Mouse (Mus musculus) CH12.LX (cell line): ENCODE data around the gene Olfr876. TPM values are rescaled to one million over a fixed set of nuclear protein-coding genes. Genes with fewer than 3 reads are reported as not detected.

Experiments used
- DNase-seq: peaks from one replicate; pipeline ENCODE4 v3.0.0-alpha.2; 2013; ENCODE audit errors: extremely low read depth
- H3K27ac ChIP-seq: 2 replicates; pipeline ENCODE4 v1.5.1; 2012; ENCODE audit warnings: low read depth, mild to moderate bottlenecking, control low read depth, moderate library complexity; ENCODE audit not compliant: insufficient read depth
- H3K27me3 ChIP-seq: replicated peaks from 2 replicates; pipeline ENCODE3; 2012; ENCODE audit warnings: inconsistent platforms
- H3K36me3 ChIP-seq, 2 experiments: replicated peaks in 1 of 2; 2 replicates each; pipeline versions ENCODE3 to v1.6.1; 2012; ENCODE audit warnings: inconsistent platforms in 1 of 2, low read length in 1 of 2, mild to moderate bottlenecking in 1 of 2, mixed read lengths in 1 of 2, moderate library complexity in 1 of 2; ENCODE audit not compliant: control insufficient read depth in 1 of 2, insufficient read depth in 1 of 2
- H3K4me1 ChIP-seq, 2 experiments: 2 replicates each; pipeline ENCODE4 v1.6.1; 2012; ENCODE audit warnings: inconsistent platforms in 1 of 2, moderate library complexity in 1 of 2; ENCODE audit not compliant: insufficient read depth in 2 of 2, control insufficient read depth in 1 of 2
- H3K4me2 ChIP-seq: 2 replicates; pipeline ENCODE4 v1.6.1; 2012; ENCODE audit warnings: low read depth, mild to moderate bottlenecking, control low read depth; ENCODE audit not compliant: poor library complexity, insufficient read depth, severe bottlenecking
- H3K4me3 ChIP-seq, 3 experiments: fragments of 150-350 bp in 1 of 3; sonication (generic) in 1 of 3; replicated peaks in 1 of 3; 2 replicates each; pipeline versions ENCODE3 to v1.5.1; 2011 to 2012; ENCODE audit warnings: low read depth in 2 of 3, low read length in 2 of 3, mild to moderate bottlenecking in 2 of 3, moderate library complexity in 2 of 3, control low read depth in 1 of 3, improper control_type of control experiment in 1 of 3, inconsistent platforms in 1 of 3, mixed read lengths in 1 of 3; ENCODE audit not compliant: poor library complexity in 1 of 3
- H3K79me2 ChIP-seq: replicated peaks from 2 replicates; pipeline ENCODE4 v1.6.1; 2012; ENCODE audit warnings: mild to moderate bottlenecking, moderate library complexity; ENCODE audit not compliant: control insufficient read depth, poor library complexity, insufficient read depth, severe bottlenecking; ENCODE audit errors: extremely low read depth
- H3K9ac ChIP-seq: 2 replicates; pipeline ENCODE4 v1.6.1; 2012; ENCODE audit warnings: low read depth, mild to moderate bottlenecking, control low read depth, moderate library complexity; ENCODE audit not compliant: insufficient read depth
- H3K9me3 ChIP-seq: replicated peaks from 2 replicates; pipeline ENCODE3; 2012; ENCODE audit warnings: low read length, inconsistent platforms, mixed read lengths
- BHLHE40 ChIP-seq: IDR thresholded peaks from 2 replicates; pipeline ENCODE4 v1.6.1; 2011; ENCODE audit warnings: mild to moderate bottlenecking, low read depth, low read length, improper control_type of control experiment
- CHD1 ChIP-seq: IDR thresholded peaks from 2 replicates; pipeline ENCODE4 v1.6.1; 2012; ENCODE audit warnings: low read depth, low read length, improper control_type of control experiment, inconsistent platforms
- CHD2 ChIP-seq: IDR thresholded peaks from 2 replicates; pipeline ENCODE4 v1.6.1; 2011; ENCODE audit warnings: low read length, improper control_type of control experiment
- CTCF ChIP-seq, 2 experiments: IDR thresholded peaks in 1 of 2; conservative IDR thresholded peaks in 1 of 2; 2 replicates each; pipeline ENCODE4 v1.5.1; 2011 to 2012; ENCODE audit warnings: low read depth in 2 of 2, low read length in 2 of 2, improper control_type of control experiment in 1 of 2, inconsistent platforms in 1 of 2, mild to moderate bottlenecking in 1 of 2, moderate library complexity in 1 of 2
- ELF1 ChIP-seq: IDR thresholded peaks from 2 replicates; pipeline ENCODE4 v1.6.1; 2014; ENCODE audit warnings: low read depth, mild to moderate bottlenecking, inconsistent platforms, low read length, improper control_type of control experiment
- EP300 ChIP-seq: IDR thresholded peaks from 2 replicates; pipeline ENCODE4 v1.6.1; 2011; ENCODE audit warnings: low read length, improper control_type of control experiment
- ETS1 ChIP-seq: conservative IDR thresholded peaks from 2 replicates; pipeline ENCODE4 v1.6.1; 2012; ENCODE audit warnings: low read depth, mild to moderate bottlenecking, inconsistent platforms, low read length, improper control_type of control experiment, moderate library complexity
- GABPA ChIP-seq: IDR thresholded peaks from 2 replicates; pipeline ENCODE4 v1.6.1; 2012; ENCODE audit warnings: low read depth, low read length, improper control_type of control experiment, inconsistent platforms; ENCODE audit not compliant: insufficient replicate concordance
- JUN ChIP-seq: IDR thresholded peaks from 2 replicates; pipeline ENCODE4 v1.6.1; 2011; ENCODE audit warnings: low read depth, mild to moderate bottlenecking, low read length, improper control_type of control experiment, moderate library complexity; ENCODE audit not compliant: insufficient read depth
- JUND ChIP-seq: conservative IDR thresholded peaks from 2 replicates; pipeline ENCODE4 v1.6.1; 2011; ENCODE audit warnings: low read depth, low read length, improper control_type of control experiment
- KAT2A ChIP-seq: IDR thresholded peaks from 2 replicates; pipeline ENCODE4 v1.6.1; 2012; ENCODE audit warnings: low read length, improper control_type of control experiment, inconsistent platforms; ENCODE audit not compliant: insufficient replicate concordance
- MAX ChIP-seq: IDR thresholded peaks from 2 replicates; pipeline ENCODE4 v1.6.1; 2011; ENCODE audit warnings: low read length, improper control_type of control experiment
- NRF1 ChIP-seq: IDR thresholded peaks from 2 replicates; pipeline ENCODE4 v1.6.1; 2014; ENCODE audit warnings: low read depth, mild to moderate bottlenecking, inconsistent platforms, low read length, improper control_type of control experiment, moderate library complexity
- PAX5 ChIP-seq: IDR thresholded peaks from 2 replicates; pipeline ENCODE4 v1.6.1; 2012; ENCODE audit warnings: low read length, inconsistent platforms, mixed read lengths
- RAD21 ChIP-seq: IDR thresholded peaks from 2 replicates; pipeline ENCODE4 v1.6.1; 2011; ENCODE audit warnings: low read depth, mild to moderate bottlenecking, low read length, improper control_type of control experiment, moderate library complexity
- RCOR1 ChIP-seq: conservative IDR thresholded peaks from 2 replicates; pipeline ENCODE4 v1.6.1; 2012; ENCODE audit warnings: low read depth, mild to moderate bottlenecking, inconsistent platforms, low read length, improper control_type of control experiment
- SIN3A ChIP-seq: IDR thresholded peaks from 2 replicates; pipeline ENCODE4 v1.6.1; 2012; ENCODE audit warnings: low read length, improper control_type of control experiment, inconsistent platforms
- TBP ChIP-seq: conservative IDR thresholded peaks from 2 replicates; pipeline ENCODE4 v1.6.1; 2011; ENCODE audit warnings: low read depth, low read length, improper control_type of control experiment
- TCF12 ChIP-seq: IDR thresholded peaks from 2 replicates; pipeline ENCODE4 v1.6.1; 2014; ENCODE audit warnings: low read depth, mild to moderate bottlenecking, inconsistent platforms, low read length, improper control_type of control experiment
- UBTF ChIP-seq: IDR thresholded peaks from 2 replicates; pipeline ENCODE4 v1.6.1; 2012; ENCODE audit warnings: low read depth, mild to moderate bottlenecking, inconsistent platforms, low read length, improper control_type of control experiment, moderate library complexity
- USF1 ChIP-seq: IDR thresholded peaks from 2 replicates; pipeline ENCODE4 v1.6.1; 2014; ENCODE audit warnings: low read depth, mild to moderate bottlenecking, inconsistent platforms, low read length, improper control_type of control experiment
- USF2 ChIP-seq: conservative IDR thresholded peaks from 2 replicates; pipeline ENCODE4 v1.6.1; 2011; ENCODE audit warnings: low read depth, low read length, improper control_type of control experiment
- ZC3H11A ChIP-seq: IDR thresholded peaks from 2 replicates; pipeline ENCODE4 v1.6.1; 2012; ENCODE audit warnings: low read depth, mild to moderate bottlenecking, inconsistent platforms, low read length, improper control_type of control experiment
- ZKSCAN1 ChIP-seq: IDR thresholded peaks from 2 replicates; pipeline ENCODE4 v1.6.1; 2012; ENCODE audit warnings: low read depth, inconsistent platforms, low read length, improper control_type of control experiment, borderline replicate concordance
- ZMIZ1 ChIP-seq: IDR thresholded peaks from 2 replicates; pipeline ENCODE4 v1.6.1; 2012; ENCODE audit warnings: low read depth, mild to moderate bottlenecking, inconsistent platforms, low read length, improper control_type of control experiment
- ZNF384 ChIP-seq: IDR thresholded peaks from 2 replicates; pipeline ENCODE4 v1.6.1; 2012; ENCODE audit warnings: low read depth, low read length, improper control_type of control experiment, inconsistent platforms
- dilution Hi-C: fragments of 300-500 bp; cut with MboI; formaldehyde crosslinking; loops from 2 replicates; pipeline ENCODE4 v1.14.3; 2020; ENCODE audit warnings: low sequenced_read_pairs; ENCODE audit not compliant: extremely low pct_unique_long_range_greater_than_20kb, extremely low pct_ligation_motif_present
- in situ Hi-C: fragments of 300-500 bp; cut with MboI; formaldehyde crosslinking; loops from 3 replicates; pipeline ENCODE4 v1.14.3; 2019; ENCODE audit warnings: low sequenced_read_pairs, low pct_ligation_motif_present, low pct_unique_long_range_greater_than_20kb, mixed read lengths
- polyA plus RNA-seq: library from polyadenylated mRNA; unstranded; fragments of >175 nt; gene quantifications from 2 replicates; pipeline ENCODE4 v1.2.1, GENCODE M21; 2012; ENCODE audit warnings: low read depth; ENCODE audit not compliant: insufficient read length
- total RNA-seq, 2 experiments: library from RNA; depleted of rRNA; stranded (reverse); fragments of 300-350 nt in 1 of 2; fragments of >200 nt in 1 of 2; gene quantifications; 2 replicates each; pipeline ENCODE4 v1.2.3; 2012 to 2014

Gene Olfr876
- total and polyA plus RNA-seq, 3 experiments, result not detected

GRCm38 (mm10) chr9:37786411-37786810, 16.4 kb upstream of the Olfr876 start:
- no peaks in the 10 kb centered on the region for H3K79me2 ChIP-seq
- H3K9me3 ChIP-seq, result no peaks in the 10 kb centered on the region
- H3K9ac ChIP-seq, result no peak overlapping the region
- H3K36me3 ChIP-seq, result no peaks in the 10 kb centered on the region
- H3K4me3 ChIP-seq, result no peak overlapping the region
- H3K4me1 ChIP-seq, result peaks cover 0 to 12% of the 10 kb centered on the region in 2 experiments; a peak in 2 of 4 replicates
- dilution Hi-C loops (no loop called here), in situ Hi-C loops (no loop called here)
- no peak for DNase-seq
- H3K4me2 ChIP-seq, result no peak overlapping the region
- no peak for TF ChIP-seq ZNF384
- TF ChIP-seq CHD2, result no peak
- no peak for TF ChIP-seq ZKSCAN1
- no peak for TF ChIP-seq NRF1
- TF ChIP-seq CTCF (conservative IDR thresholded peaks at IDR 0.05 in 1 of 2, IDR thresholded peaks at IDR 0.05 in 1 of 2; ENCODE audit: low read depth in 2 of 2, low read length in 2 of 2), result no peak
- no peak for TF ChIP-seq SIN3A
- no peak for TF ChIP-seq JUN
- TF ChIP-seq EP300, result no peak
- TF ChIP-seq GABPA, result no peak
- TF ChIP-seq ELF1, result no peak
- no peak for TF ChIP-seq RAD21
- TF ChIP-seq USF1, result no peak
- no peak for TF ChIP-seq MAX
- TF ChIP-seq TBP, result no peak
- no peak for TF ChIP-seq ETS1
- no peak overlapping the region for H3K27ac ChIP-seq
- no peaks in the 10 kb centered on the region for H3K27me3 ChIP-seq

- no peak for TF ChIP-seq UBTF
- TF ChIP-seq RCOR1, result no peak
- TF ChIP-seq JUN, result no peak
- TF ChIP-seq ZMIZ1, result no peak
- TF ChIP-seq BHLHE40, result no peak
- TF ChIP-seq USF2, result no peak
- no peak for TF ChIP-seq PAX5
- TF ChIP-seq ZC3H11A, result no peak
- TF ChIP-seq NRF1, result no peak
- no peak for TF ChIP-seq SIN3A
- no peak for TF ChIP-seq ELF1
- no peak for TF ChIP-seq ETS1
- TF ChIP-seq CHD1, result no peak
- no peak for TF ChIP-seq TCF12
- no peak for TF ChIP-seq EP300
- TF ChIP-seq JUND, result no peak
- TF ChIP-seq KAT2A, result no peak
- Histone ChIP-seq H3K79me2 (no peaks in the 10 kb centered on the region), H3K36me3 (no peaks in the 10 kb centered on the region), H3K9ac (no peak overlapping the region), H3K27me3 (no peaks in the 10 kb centered on the region), H3K4me3 (no peak overlapping the region), H3K4me2 (no peak overlapping the region), H3K27ac (no peak overlapping the region), H3K4me1 (peaks cover 0 to 6% of the 10 kb centered on the region in 2 experiments; a peak in 1 of 4 replicates), H3K9me3 (no peaks in the 10 kb centered on the region)
- no peak for DNase-seq
- in situ Hi-C loops, result no loop called here
- dilution Hi-C loops, result no loop called here
Observed at GRCm38 (mm10) chr9:37802055-37802454, 776 bp upstream of the Olfr876 start.
